Mouse (Mus musculus) lung, adult 10 weeks (tissue): Measurements from ENCODE around the gene Adamts7. TPM values are rescaled to one million over a fixed set of nuclear protein-coding genes. Genes with fewer than 3 reads are reported as not detected.

Experiments used
- polyA plus RNA-seq: library from polyadenylated mRNA; stranded (reverse); fragments of 350-450 nt; fragmentation: Illumina TruSeq; extraction: RNeasy Lipid Tissue Mini Kit (QIAGEN cat#74804); gene quantifications from one replicate; pipeline ENCODE4 v1.2.3, GENCODE M21; 2014; ENCODE audit warnings: low read depth, low replicate concordance; ENCODE audit not compliant: insufficient read depth

Adamts7 gene
- polyA plus RNA-seq, result 0.68 TPM

DNA sequence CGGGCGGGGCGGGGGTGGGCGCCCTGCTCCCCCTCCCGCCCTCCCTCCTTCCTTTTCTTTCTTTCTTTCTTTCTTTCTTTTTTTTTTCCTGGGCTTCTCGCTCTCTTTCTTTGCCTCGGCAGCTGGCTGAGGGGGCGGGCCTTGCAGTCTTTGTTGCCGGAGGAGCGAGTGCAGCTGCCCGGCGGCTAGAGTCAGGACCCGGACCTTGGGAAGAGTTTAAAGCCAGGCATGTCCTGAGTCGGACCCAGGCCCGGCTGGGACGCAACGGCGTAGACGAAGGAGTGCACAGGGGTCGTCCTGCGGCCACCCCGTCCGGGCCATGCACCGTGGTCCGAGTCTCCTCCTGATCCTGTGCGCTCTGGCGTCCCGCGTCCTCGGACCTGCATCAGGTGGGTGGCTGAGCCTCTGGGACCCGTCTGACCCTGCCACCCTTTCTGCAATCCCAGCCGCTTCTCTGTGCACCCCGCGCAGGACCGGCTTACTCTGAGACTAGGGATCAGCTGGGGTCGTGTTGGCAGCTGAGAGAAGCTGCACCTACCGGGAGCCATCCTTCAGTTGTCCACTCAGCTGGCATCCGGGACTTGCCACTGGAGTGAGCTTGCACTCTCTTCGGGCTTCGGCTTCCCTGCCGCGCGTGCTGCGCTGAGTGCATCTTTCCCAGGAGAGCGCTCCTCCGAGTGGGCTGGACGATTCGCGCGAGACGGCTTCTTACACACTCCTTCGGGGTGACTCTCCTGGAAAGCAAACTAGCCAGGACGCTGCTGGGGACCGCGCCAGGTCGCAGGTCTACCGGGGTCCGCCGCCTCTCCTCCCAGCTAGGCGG is at the start of gene Adamts7:
Adamts7 (plus strand) TSS at position 144 of the 823 bp plus-strand sequence.

DNA sequence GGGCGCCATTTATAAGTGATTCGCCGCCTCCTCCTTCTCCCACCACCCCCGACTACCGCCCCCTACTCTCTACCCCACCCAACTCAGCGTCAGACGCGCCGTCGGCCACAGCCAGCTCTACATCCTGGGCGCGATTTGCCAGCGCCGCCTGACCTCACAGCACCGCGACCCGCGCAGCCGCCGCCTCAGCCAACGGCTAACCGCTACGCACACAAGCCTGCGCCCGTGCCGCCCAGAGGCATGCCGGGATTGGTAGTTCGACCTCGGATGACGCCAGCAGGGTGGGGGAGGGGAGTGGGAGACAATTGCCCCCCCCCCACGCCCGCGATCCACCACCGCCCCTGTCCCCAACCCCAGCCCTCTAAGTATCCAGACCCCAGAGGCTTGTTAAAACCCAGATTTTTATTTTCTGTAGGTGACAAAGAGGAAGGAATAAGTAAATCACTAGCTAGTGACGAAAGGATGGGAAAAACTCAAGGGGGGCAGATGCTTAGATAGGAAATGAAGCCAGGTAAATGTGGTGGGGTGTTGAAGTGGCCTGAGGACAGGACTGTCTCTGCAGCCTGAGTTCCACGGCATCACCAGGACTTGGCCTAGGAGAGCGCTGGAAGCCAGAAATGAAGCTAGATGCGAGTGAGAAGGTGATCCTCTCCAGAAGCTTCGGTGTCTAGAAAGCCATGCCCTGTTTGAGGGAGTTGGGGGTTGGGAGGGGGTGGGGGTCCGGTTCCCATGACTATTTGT is 48.1 kb upstream of the Adamts7 start, which contains the start of gene Morf4l1:
Morf4l1 (minus strand) TSS at position 208 of the 741 bp plus-strand sequence.

Other genes with a start within 250 kb of the Adamts7 start
- 331 TPM for gene Ctsh, start 108.9 kb upstream of the Adamts7 start, polyA plus RNA-seq
- 298 TPM for gene Morf4l1, start 48.3 kb upstream of the Adamts7 start, polyA plus RNA-seq
- 14.3 TPM for gene Tbc1d2b, start 107.7 kb downstream of the Adamts7 start, polyA plus RNA-seq